Mouse (Mus musculus): ENCODE data around the gene Gm19345. TPM values are rescaled to one million over a fixed set of nuclear protein-coding genes. Genes with fewer than 3 reads are reported as not detected.
A peak's percentile ranks its signal among the peaks of the same experiment; 100 is the strongest.

Gene Gm19345
- total RNA-seq, 1 experiment = 0.36 TPM

GRCm38 (mm10) chr7:19823256-19824181, 28.3 kb upstream of the Gm19345 start:
- no peak for DNase-seq (ENCODE audit: low read depth, low spot score)
- peak overlapping the region; percentile 91 for H3K27ac ChIP-seq (ENCODE audit: insufficient read depth, low read depth, low read length, poor library complexity, severe bottlenecking)
- H3K4me1 ChIP-seq (ENCODE audit: control insufficient read depth in 2 of 2, insufficient read depth in 2 of 2, low read length in 2 of 2, poor library complexity in 1 of 2) = peaks cover 2 to 25% of the 10 kb centered on the region in 2 experiments; a peak in 3 of 4 replicates
- in situ Hi-C loops (cut with MboI; ENCODE audit: low sequenced_read_pairs in 2 of 2, unreplicated experiment in 2 of 2) = no loop called here
- no peak for TF ChIP-seq HCFC1 (IDR thresholded peaks at IDR 0.05; ENCODE audit: borderline replicate concordance, insufficient read depth, low read length)
- TF ChIP-seq ZC3H11A (IDR thresholded peaks at IDR 0.05; ENCODE audit: borderline replicate concordance, low read depth, low read length) = no peak
- TF ChIP-seq ZNF384 (IDR thresholded peaks at IDR 0.05; ENCODE audit: low read depth, low read length) = no peak
- TF ChIP-seq MAFK (IDR thresholded peaks at IDR 0.05; ENCODE audit: insufficient read depth, low read depth, low read length) = no peak
- peaks cover 5% of the 10 kb centered on the region; the same call in 1 of the 2 replicates for H3K36me3 ChIP-seq (ENCODE audit: control insufficient read depth, insufficient read depth, low read length, poor library complexity, severe bottlenecking)
- no peaks in the 10 kb centered on the region for H3K9me3 ChIP-seq (ENCODE audit: control insufficient read depth, insufficient read depth, low read depth, low read length)
- peak overlapping the region; percentile 21 to 43 for H3K4me3 ChIP-seq (ENCODE audit: insufficient read depth in 1 of 2, low read depth in 1 of 2, low read length in 2 of 2, poor library complexity in 1 of 2, severe bottlenecking in 1 of 2)
- peak overlapping the region; percentile 46; the same call in 1 of the 2 replicates for H3K9ac ChIP-seq (ENCODE audit: insufficient read depth, low read depth, low read length, poor library complexity, severe bottlenecking)

GRCm38 (mm10) chr7:19824182-19824973, 27.4 kb upstream of the Gm19345 start:
- Histone ChIP-seq H3K27ac (ENCODE audit: insufficient read depth, low read depth, low read length, poor library complexity, severe bottlenecking) (peak overlapping the region; percentile 91), H3K4me1 (ENCODE audit: control insufficient read depth in 2 of 2, insufficient read depth in 2 of 2, low read length in 2 of 2, poor library complexity in 1 of 2) (peaks cover 2 to 19% of the 10 kb centered on the region in 2 experiments; a peak in 3 of 4 replicates), H3K9me3 (ENCODE audit: control insufficient read depth, insufficient read depth, low read depth, low read length) (no peaks in the 10 kb centered on the region), H3K36me3 (ENCODE audit: control insufficient read depth, insufficient read depth, low read length, poor library complexity, severe bottlenecking) (no peaks in the 10 kb centered on the region), H3K4me3 (ENCODE audit: insufficient read depth in 1 of 2, low read depth in 1 of 2, low read length in 2 of 2, poor library complexity in 1 of 2, severe bottlenecking in 1 of 2) (peak overlapping the region; percentile 44 to 63), H3K9ac (ENCODE audit: insufficient read depth, low read depth, low read length, poor library complexity, severe bottlenecking) (peak overlapping the region; percentile 72; the same call in 1 of the 2 replicates)
- in situ Hi-C loops (cut with MboI; ENCODE audit: low sequenced_read_pairs in 2 of 2, unreplicated experiment in 2 of 2) = no loop called here
- TF ChIP-seq HCFC1 (IDR thresholded peaks at IDR 0.05; ENCODE audit: borderline replicate concordance, insufficient read depth, low read length) = no peak
- TF ChIP-seq ZNF384 (IDR thresholded peaks at IDR 0.05; ENCODE audit: low read depth, low read length) = 0 out of 2 replicates have a peak, but pooled peaks have one; percentile 54
- TF ChIP-seq CHD2 (IDR thresholded peaks at IDR 0.05; ENCODE audit: low read depth, low read length) = no peak
- TF ChIP-seq ZC3H11A (IDR thresholded peaks at IDR 0.05; ENCODE audit: borderline replicate concordance, low read depth, low read length) = no peak
- peak; percentile 96 for DNase-seq (ENCODE audit: low read depth, low spot score)

DNA sequence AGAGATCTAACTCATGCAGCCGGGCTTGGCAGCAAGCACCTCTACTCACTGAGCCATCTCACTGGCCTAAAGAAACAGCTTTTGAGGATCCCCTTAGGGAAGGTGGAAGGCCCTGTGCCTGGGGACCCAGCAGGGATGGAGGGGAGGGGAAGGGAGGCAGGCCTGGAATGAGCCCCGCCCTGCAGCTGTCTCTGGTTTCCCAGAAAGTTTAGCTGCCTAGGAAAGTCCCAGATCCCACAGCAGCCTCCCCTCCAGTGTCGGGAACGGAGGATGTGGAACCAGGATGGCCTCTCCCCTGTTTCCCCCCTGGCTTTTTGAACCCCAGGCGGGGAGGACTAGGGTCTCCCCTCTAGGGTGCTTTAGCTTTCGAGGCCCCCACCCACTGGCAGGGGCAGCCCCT, 25.0 kb upstream of the Gm19345 start:
- Histone ChIP-seq H3K36me3 (ENCODE audit: control insufficient read depth, insufficient read depth, low read length, poor library complexity, severe bottlenecking) (no peaks in the 10 kb centered on the region), H3K4me1 (ENCODE audit: control insufficient read depth in 2 of 2, insufficient read depth in 2 of 2, low read length in 2 of 2, poor library complexity in 1 of 2) (peaks cover 5 to 21% of the 10 kb centered on the region in 2 experiments; a peak in 3 of 4 replicates), H3K9me3 (ENCODE audit: control insufficient read depth, insufficient read depth, low read depth, low read length) (no peaks in the 10 kb centered on the region), H3K4me3 (ENCODE audit: insufficient read depth in 1 of 2, low read depth in 1 of 2, low read length in 2 of 2, poor library complexity in 1 of 2, severe bottlenecking in 1 of 2) (peak overlapping the region in 1 of 2 experiments; percentile 23; a peak in 1 of 4 replicates), H3K9ac (ENCODE audit: insufficient read depth, low read depth, low read length, poor library complexity, severe bottlenecking) (peak overlapping the region; percentile 67), H3K27ac (ENCODE audit: insufficient read depth, low read depth, low read length, poor library complexity, severe bottlenecking) (peak overlapping the region; percentile 93)
- TF ChIP-seq ZC3H11A (IDR thresholded peaks at IDR 0.05; ENCODE audit: borderline replicate concordance, low read depth, low read length) (no peak), MAFK (IDR thresholded peaks at IDR 0.05; ENCODE audit: insufficient read depth, low read depth, low read length) (no peak)
- peak; percentile 56 for DNase-seq (ENCODE audit: low read depth, low spot score)
- in situ Hi-C loops (cut with MboI; ENCODE audit: low sequenced_read_pairs in 2 of 2, unreplicated experiment in 2 of 2) = no loop called here

- H3K36me3 ChIP-seq (ENCODE audit: control insufficient read depth, insufficient read depth, low read length, poor library complexity, severe bottlenecking) = no peaks in the 10 kb centered on the region
- DNase-seq (ENCODE audit: low read depth, low spot score) = no peak
- in situ Hi-C loops (cut with MboI; ENCODE audit: low sequenced_read_pairs in 2 of 2, unreplicated experiment in 2 of 2) = no loop called here
- no peak overlapping the region for H3K9ac ChIP-seq (ENCODE audit: insufficient read depth, low read depth, low read length, poor library complexity, severe bottlenecking)
- no peak overlapping the region for H3K4me3 ChIP-seq (ENCODE audit: insufficient read depth in 1 of 2, low read depth in 1 of 2, low read length in 2 of 2, poor library complexity in 1 of 2, severe bottlenecking in 1 of 2)
- no peak for TF ChIP-seq CHD2 (IDR thresholded peaks at IDR 0.05; ENCODE audit: low read depth, low read length)
- no peak for TF ChIP-seq HCFC1 (IDR thresholded peaks at IDR 0.05; ENCODE audit: borderline replicate concordance, insufficient read depth, low read length)
- no peak for TF ChIP-seq MAFK (IDR thresholded peaks at IDR 0.05; ENCODE audit: insufficient read depth, low read depth, low read length)
- no peak for TF ChIP-seq ZC3H11A (IDR thresholded peaks at IDR 0.05; ENCODE audit: borderline replicate concordance, low read depth, low read length)
- no peak for TF ChIP-seq ZNF384 (IDR thresholded peaks at IDR 0.05; ENCODE audit: low read depth, low read length)
- no peaks in the 10 kb centered on the region for H3K9me3 ChIP-seq (ENCODE audit: control insufficient read depth, insufficient read depth, low read depth, low read length)
- peaks cover 5 to 20% of the 10 kb centered on the region in 2 experiments; a peak in 3 of 4 replicates for H3K4me1 ChIP-seq (ENCODE audit: control insufficient read depth in 2 of 2, insufficient read depth in 2 of 2, low read length in 2 of 2, poor library complexity in 1 of 2)
- no peak overlapping the region for H3K27ac ChIP-seq (ENCODE audit: insufficient read depth, low read depth, low read length, poor library complexity, severe bottlenecking)
These were observed 22.1 kb upstream of the Gm19345 start for GRCm38 (mm10) chr7:19829694-19830093.
